Mouse (Mus musculus): Measurements from ENCODE around the gene Mum1l1. TPM values are rescaled to one million over a fixed set of nuclear protein-coding genes. Genes with fewer than 3 reads are reported as not detected.
A peak's percentile ranks its signal among the peaks of the same experiment; 100 is the strongest.
"Not testable (repeated sequence)": the region's sequence is repeated elsewhere in the genome, so short reads cannot be mapped to it uniquely, and the experiment has no call there.

The Mum1l1 gene
- total RNA-seq (2022), result 1 to 10 TPM; 3.4 to 5.2 (median 4.6) TPM

DNA sequence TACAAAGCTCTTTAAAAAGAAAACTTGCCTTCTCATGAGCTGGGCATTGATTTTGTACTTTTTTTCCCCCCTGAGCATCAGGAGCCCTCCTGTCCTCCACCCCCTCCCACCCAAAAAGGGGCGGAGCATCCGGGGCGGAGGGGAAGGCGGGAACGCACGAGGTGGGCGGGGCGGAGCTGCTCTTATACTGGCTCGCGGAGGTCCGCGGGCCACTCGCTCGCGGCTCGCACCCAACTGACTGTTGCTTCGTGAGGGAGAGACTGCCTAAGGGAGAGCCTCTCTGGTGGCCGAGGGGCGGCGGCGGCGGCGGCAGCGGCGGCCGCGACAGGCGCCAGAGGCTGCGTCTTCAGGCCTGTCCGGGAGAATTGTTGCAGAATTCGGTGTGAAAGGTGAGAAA lies at the start of gene Mum1l1:
TSS of gene Mum1l1 (plus strand) at position 214 of the 397 bp plus-strand sequence.
- DNase-seq (ENCODE audit: low spot score in 2 of 2), result peak; percentile 21 to 22

DNA sequence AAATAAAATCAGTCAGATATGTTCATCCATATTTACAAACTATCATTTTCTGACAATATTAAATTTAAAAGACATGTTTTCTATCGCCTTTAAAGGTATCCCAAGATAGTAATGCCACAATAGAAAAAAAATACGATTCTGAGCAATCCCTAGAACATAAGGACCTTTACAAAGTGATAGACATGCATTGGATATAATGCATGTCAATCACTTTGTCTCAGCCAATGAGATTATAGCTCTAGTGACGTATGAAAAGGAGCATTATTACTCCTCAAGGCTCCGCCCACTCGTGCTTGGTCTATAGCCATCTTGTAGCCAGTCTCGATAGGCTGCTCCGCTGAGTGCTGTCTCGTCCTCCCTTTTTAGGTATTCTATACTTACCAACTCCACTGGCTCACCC lies 30.9 kb upstream of the Mum1l1 start, which contains the start of gene 4933428M09Rik:
TSS of gene 4933428M09Rik (plus strand) at position 301 of the 400 bp plus-strand sequence.
- no peak for DNase-seq (ENCODE audit: low spot score in 2 of 2)

DNA sequence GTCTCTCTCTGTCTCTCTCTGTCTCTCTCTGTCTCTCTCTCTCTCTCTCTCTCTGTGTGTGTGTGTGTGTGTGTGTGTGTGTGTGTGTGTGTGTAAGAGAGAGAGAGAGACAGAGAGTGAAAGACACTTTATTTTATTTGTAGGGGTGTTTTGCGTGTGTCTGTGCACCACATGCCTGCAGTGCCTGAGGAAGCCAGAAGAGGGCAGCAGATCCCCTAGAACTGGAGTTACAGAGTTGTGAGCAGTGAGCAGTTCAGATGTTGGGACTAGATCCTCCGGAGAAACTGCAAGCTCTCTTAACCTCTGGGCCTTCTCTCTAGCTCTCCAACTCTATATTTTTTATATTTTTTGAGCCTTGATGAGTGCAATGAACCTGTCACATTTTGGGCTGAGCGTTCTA lies 18.3 kb upstream of the Mum1l1 start:
- DNase-seq (ENCODE audit: low spot score in 2 of 2), result not testable (repeated sequence)

GRCm38 (mm10) chrX:139194572-139195279 lies 15.1 kb upstream of the Mum1l1 start:
- no peak for DNase-seq (ENCODE audit: low spot score in 2 of 2)

DNA sequence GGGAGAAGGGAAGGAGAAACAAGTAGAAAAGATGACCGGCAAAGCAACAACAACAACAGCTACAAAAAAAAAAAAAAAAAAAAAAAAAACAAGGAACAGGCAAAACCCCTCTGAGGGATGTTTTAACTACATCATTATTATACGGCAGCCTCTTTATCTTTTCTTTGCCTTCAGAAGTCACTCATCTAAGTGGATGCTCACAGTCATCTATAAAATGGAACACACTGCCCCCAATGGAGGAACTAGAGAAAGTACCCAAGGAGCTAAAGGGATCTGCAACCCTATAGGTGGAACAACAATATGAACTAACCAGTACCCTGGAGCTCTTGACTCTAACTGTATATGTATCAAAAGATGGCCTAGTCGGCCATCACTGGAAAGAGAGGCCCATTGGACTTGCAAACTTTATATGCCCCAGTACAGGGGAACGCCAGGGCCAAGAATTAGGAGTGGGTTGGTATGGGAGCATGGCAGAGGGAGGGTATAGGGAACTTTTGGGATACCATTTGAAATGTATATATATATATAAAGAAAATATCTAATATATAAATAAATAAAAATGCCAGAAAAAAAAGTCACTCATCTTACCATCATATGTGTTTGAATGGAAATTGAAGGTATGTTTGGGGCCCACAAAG lies 532 bp upstream of the Mum1l1 start:
- DNase-seq (ENCODE audit: low spot score in 2 of 2), result not testable (repeated sequence)

DNA sequence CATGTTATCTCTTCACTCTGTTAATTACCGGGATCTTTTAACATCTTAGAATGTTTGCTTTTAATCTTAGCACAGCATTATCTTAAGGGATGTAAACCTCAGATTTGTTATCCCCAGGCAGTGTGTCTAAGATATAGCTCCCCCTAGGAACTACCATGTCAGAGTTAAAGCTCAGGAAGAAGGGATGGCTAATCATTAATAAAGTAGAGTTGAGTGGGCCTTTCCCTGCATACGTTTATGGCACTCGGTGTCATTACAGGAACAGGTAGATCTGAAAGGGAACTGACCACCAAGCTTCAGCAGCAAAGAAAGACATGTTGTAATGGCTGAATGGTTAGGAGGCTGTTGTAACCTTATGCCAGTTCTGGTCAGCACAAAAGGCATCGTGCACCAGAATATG lies 4.9 kb downstream of the Mum1l1 start:
- no peak for DNase-seq (ENCODE audit: low spot score in 2 of 2)

- DNase-seq (ENCODE audit: low spot score in 2 of 2), result no peak
Observed at GRCm38 (mm10) chrX:139216409-139216808, 6.6 kb downstream of the Mum1l1 start.

DNA sequence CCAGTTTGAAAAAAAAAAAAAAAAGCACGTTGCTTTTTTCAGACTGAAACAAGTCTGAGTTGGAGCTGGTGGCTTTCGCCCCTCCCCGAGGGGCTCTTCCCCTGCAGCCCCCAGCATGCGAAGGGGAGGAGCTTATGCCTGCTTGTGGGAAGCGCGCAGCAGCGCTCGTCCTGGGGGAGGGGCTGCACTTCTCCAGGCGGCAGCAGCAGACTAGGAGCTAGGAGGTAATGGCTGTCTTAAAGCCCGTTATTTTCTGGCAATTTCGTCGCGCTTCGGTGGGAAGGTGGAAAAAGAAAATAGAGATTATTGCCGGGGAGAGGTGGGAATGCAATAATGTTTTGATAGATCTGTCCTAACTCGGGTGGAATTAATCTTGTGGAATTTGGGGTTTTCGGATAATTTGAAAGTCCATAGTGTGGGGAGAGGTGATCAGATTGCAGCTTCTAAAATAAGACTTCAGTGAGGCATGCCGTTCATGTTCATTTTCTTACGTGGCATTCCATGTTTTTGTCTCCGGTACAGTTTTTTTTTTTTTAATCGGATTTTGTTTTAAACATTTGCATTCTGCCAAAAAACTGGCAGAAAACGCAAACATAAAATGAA lies 7.2 kb downstream of the Mum1l1 start:
- DNase-seq (ENCODE audit: low spot score in 2 of 2), result peak in 1 of 2 experiments; percentile 14

DNA sequence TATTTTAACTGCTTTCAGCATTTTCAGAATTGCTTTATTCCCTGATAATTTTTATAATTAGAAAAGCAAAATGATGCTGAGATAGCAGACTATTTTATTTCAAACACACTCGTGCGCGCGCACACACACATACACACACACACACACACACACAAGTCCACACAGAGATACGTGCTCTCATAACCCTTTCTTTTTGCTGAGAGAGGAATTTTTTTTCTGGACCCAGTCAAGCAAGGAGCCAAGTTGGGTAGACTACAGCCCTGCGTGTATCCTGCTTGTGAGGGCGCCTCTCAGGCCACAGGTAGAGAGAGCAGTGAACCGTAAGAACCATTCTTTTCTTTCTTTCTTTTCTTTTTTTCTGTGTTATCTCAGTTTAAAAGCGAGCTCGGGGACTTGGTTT lies 7.9 kb downstream of the Mum1l1 start:
- no peak for DNase-seq (ENCODE audit: low spot score in 2 of 2)

DNA sequence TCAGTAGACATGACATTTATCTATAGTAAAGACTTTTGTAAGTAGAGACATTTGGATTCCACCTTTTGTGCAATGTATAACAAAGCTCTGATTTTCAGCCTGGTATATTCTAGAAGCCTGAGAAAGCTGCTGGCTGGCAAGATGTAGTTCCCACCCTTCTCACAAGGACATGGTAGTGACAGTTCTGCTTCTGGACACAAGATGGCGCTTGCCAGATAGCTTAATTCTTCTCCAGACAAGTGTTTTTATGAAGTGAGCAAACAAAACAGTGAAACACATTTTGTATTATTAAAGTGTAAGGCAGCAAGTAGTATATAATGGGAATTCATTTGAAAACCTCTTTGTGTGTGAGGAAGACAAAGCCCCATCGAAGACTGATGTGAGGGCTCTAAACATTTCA lies 9.2 kb downstream of the Mum1l1 start:
- no peak for DNase-seq (ENCODE audit: low spot score in 2 of 2)

- no peak for DNase-seq (ENCODE audit: low spot score in 2 of 2)
Observed at GRCm38 (mm10) chrX:139220830-139221229, 11.0 kb downstream of the Mum1l1 start.

DNA sequence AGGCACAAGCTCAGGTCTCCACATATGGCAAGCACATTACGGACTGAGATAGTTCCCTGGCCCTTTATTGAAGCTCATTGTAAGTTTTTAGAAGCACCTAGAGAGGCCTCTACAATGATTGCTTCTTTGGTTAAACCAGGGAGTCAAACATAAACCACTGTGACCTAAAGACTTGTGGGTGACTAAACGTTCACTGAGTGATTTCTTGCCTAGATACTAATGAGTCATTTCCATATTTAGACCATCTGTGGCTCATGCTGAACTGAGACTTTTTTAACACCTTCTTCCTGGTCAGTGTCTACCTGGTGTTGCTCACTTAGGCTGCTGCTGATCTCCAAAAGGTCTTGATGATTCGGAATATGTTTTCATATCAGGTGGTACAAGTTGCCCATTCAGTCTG lies 12.1 kb downstream of the Mum1l1 start:
- DNase-seq (ENCODE audit: low spot score in 2 of 2), result no peak

GRCm38 (mm10) chrX:139231143-139231542 lies 21.3 kb downstream of the Mum1l1 start:
- peak; percentile 49 to 70 for DNase-seq (ENCODE audit: low spot score in 2 of 2)

GRCm38 (mm10) chrX:139247294-139247693 lies 37.5 kb downstream of the Mum1l1 start:
- no peak for DNase-seq (ENCODE audit: low spot score in 2 of 2)

DNA sequence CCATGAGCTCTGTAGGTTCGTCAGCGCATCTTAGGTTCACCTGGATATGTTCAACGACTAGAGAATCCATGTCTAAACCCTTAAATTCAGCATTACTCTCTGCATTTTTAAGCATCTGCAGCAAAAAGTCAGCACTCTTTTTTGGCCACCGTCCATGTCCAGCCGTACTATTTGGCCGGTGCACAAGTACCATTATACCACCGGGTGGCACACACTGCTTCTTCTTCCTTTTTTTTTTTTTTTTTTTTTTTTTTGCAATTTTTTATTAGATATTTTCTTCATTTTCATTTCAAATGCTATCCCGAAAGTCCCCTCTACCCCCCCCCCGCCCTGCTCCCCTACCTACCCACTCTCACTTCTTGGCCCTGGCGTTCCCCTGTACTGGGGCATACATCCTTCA lies 47.2 kb downstream of the Mum1l1 start:
- no peak for DNase-seq (ENCODE audit: low spot score in 2 of 2)

- no peak for DNase-seq (ENCODE audit: low spot score in 2 of 2)
Observed at GRCm38 (mm10) chrX:139281966-139282365, 72.1 kb downstream of the Mum1l1 start.

Other genes starting within 250 kb of the Mum1l1 start
- not detected for gene Serpina7, start 124.8 kb upstream of the Mum1l1 start, total RNA-seq (2022)
- gene 4930513O06Rik, start 123.8 kb upstream of the Mum1l1 start, total RNA-seq (2022), result not detected
- not detected for gene 4933428M09Rik, start 30.8 kb upstream of the Mum1l1 start, total RNA-seq (2022)
- gene Trap1a, start 123.6 kb downstream of the Mum1l1 start, total RNA-seq (2022), result not detected